Mouse (Mus musculus): ENCODE data around the gene Gm49325. TPM values are rescaled to one million over a fixed set of nuclear protein-coding genes. Genes with fewer than 3 reads are reported as not detected.
A peak's percentile ranks its signal among the peaks of the same experiment; 100 is the strongest.

Gm49325 gene
- 10 to 100 TPM; 12.6 to 19.9 TPM for total RNA-seq (2021)
- long read RNA-seq, experiment 1, partial matches to known transcripts: 0 of 20 reads
- long read RNA-seq, experiment 1, other reads (novel, unspliced or antisense): 20 of 20 reads
- long read RNA-seq, experiment 2, partial matches to known transcripts: 0 of 58 reads
- long read RNA-seq, experiment 2, other reads (novel, unspliced or antisense): 58 of 58 reads

- DNase-seq (ENCODE audit: low spot score in 2 of 2): peak; percentile 90 to 94
Observed at GRCm38 (mm10) chr10:77605908-77606826, at the start of gene Gm49325, which contains the start of gene Sumo3. Gm49325 (plus strand) TSS chr10:77606197. Sumo3 (plus strand) TSS chr10:77606097.

DNA sequence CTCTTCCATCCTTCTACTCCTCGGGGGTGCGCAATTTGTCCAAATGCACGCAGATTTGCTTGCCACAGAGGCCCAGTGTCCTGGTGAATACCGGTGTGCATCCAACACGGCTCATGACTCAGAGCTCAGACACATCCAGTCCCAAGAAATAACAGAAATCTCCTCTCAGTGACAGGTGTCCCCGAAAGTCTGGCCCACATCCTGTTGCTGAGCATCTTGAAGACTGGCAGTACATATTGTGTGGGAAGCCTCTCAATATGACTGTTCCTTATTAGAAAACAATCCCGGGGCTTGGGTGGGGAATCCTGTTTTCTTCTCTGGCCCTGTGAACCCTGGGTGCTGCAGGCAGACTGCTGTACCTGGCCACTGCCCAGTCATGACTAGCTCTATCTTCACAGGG lies 49.4 kb upstream of the Gm49325 start:
- peak; percentile 39 to 54 for DNase-seq (ENCODE audit: low spot score in 2 of 2)

GRCm38 (mm10) chr10:77557641-77558040 lies 48.4 kb upstream of the Gm49325 start:
- DNase-seq (ENCODE audit: low spot score in 2 of 2): no peak

DNA sequence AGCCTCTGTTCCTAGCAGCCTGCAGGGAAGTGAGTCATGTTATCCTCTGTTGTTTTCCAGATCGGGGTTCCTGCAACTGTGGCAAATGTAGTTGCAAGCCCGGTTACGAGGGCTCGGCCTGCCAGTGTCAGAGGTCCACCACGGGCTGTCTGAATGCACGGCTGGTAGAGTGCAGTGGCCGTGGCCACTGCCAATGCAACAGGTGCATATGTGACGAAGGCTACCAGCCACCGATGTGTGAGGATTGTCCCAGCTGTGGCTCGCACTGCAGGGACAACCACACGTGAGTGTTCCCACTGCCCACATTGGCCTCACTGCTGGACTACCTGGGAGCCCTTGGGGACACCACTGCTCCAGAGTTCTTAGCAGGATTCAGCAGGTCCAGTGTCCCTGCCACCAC lies 45.9 kb upstream of the Gm49325 start:
- DNase-seq (ENCODE audit: low spot score in 2 of 2): no peak

DNA sequence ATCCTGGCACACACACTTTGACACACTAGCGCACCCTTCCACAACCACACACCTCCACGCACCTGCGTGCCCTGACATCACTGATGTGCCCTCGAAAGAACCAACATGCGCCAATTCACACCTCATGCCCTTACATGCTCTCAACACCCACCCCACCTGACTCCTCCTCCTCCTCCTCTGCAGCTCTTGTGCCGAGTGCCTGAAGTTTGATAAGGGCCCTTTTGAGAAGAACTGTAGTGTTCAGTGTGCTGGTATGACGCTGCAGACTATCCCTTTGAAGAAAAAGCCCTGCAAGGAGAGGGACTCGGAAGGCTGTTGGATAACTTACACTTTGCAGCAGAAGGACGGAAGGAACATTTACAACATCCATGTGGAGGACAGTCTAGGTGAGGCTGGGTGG lies 45.2 kb upstream of the Gm49325 start:
- DNase-seq (ENCODE audit: low spot score in 2 of 2): no peak

GRCm38 (mm10) chr10:77561508-77561907 lies 44.5 kb upstream of the Gm49325 start:
- DNase-seq (ENCODE audit: low spot score in 2 of 2): no peak

- DNase-seq (ENCODE audit: low spot score in 2 of 2): no peak
Observed at GRCm38 (mm10) chr10:77565005-77565404, 41.0 kb upstream of the Gm49325 start.

- peak; percentile 72 to 74 for DNase-seq (ENCODE audit: low spot score in 2 of 2)
Observed at GRCm38 (mm10) chr10:77566651-77567050, 39.3 kb upstream of the Gm49325 start.

GRCm38 (mm10) chr10:77569481-77569880 lies 36.5 kb upstream of the Gm49325 start:
- no peak for DNase-seq (ENCODE audit: low spot score in 2 of 2)

DNA sequence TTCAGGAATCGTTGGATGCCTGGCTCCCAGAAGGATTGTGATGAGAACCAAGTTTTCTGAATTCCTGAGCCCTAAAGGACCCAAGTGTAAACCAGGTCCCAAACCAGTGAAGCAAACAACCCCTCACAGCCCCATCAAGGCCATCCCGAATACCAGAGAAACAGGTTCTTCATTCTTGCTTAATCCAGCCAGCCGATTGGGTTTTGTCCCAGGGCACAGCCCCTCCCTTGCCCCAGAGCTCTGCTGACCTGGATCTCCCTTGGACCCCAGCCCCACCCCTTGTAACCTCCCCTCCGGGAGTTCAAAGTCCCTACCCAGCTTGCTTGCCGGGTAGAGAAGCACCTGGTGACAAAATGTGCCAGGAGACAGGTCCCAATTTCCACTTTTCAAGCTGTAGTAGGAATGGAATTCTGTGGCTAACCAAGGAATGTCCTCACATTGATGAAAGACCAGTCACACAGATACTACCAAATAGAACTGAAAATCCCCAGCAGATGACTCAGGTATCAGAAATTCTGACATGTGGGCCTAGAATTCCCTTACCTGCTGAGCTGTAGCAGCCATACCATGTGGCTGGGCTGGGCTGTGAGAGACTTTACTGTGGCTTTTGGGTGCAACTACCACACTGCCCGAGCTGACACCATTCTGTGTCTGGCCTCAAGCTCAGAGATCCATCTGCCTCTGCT lies 35.9 kb upstream of the Gm49325 start:
- DNase-seq (ENCODE audit: low spot score in 2 of 2): no peak

GRCm38 (mm10) chr10:77572225-77572624 lies 33.8 kb upstream of the Gm49325 start:
- DNase-seq (ENCODE audit: low spot score in 2 of 2): no peak

- DNase-seq (ENCODE audit: low spot score in 2 of 2): no peak
Observed at GRCm38 (mm10) chr10:77573162-77573561, 32.8 kb upstream of the Gm49325 start.

DNA sequence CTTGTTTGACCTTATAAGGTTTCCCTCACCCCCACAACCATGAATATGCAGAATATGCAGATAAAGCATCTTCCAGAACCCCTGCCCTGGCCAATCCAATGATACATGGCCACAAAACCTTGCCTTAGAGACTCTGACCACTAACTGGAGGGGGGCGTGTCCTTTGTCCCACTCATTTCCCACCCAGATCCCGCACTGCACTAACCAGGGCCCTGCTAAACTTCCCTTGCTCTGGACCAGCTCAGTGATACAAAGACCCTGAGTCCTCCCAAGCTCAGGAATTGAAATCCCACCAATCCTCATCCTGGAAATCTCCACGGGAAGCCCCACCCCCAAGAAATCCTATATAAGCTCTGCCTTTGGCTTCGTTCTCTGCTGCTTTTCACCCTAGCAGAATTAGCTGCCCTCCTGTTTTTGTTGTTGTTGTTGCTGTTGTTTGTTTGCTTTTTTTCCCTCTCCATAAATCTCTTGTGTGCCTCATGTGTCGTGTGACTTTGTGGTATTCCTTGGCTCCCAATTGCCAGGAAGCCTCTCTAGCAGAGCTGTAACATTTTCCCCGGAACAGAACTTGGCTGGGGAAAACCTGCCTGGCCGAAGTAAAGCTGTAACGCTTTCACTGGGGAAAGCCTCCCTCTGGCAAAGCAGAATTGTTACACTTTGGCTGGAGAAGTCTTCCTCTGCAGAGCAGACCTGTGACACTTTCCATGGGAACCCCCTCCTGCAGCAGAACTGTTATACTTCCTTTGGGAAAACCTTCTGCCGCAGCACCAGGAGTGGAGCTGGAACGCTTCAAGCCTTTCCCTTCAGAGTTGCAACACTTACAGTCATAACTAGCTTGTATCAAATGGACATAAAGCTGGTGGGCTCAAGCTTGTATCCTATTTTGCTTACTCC lies 25.7 kb upstream of the Gm49325 start:
- DNase-seq (ENCODE audit: low spot score in 2 of 2): no peak

DNA sequence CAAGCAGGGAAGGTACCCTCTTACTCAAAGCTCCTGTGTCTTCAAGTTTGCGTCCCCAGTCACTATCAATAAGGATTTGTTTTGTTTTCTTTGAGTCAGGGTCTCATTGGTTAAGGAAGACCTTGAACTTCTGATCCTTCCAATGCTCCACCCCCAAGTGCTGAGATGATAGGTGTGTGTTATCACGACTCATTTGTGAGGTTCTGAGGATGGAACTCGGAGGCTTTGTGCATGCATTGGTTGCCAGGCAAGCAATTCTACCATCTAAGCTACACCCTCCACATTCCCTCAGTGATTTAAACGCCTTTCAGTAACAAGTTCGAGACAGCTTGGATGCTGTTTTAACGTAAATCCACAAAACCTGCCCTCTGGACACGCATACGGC lies 25.0 kb upstream of the Gm49325 start:
- DNase-seq (ENCODE audit: low spot score in 2 of 2): no peak

DNA sequence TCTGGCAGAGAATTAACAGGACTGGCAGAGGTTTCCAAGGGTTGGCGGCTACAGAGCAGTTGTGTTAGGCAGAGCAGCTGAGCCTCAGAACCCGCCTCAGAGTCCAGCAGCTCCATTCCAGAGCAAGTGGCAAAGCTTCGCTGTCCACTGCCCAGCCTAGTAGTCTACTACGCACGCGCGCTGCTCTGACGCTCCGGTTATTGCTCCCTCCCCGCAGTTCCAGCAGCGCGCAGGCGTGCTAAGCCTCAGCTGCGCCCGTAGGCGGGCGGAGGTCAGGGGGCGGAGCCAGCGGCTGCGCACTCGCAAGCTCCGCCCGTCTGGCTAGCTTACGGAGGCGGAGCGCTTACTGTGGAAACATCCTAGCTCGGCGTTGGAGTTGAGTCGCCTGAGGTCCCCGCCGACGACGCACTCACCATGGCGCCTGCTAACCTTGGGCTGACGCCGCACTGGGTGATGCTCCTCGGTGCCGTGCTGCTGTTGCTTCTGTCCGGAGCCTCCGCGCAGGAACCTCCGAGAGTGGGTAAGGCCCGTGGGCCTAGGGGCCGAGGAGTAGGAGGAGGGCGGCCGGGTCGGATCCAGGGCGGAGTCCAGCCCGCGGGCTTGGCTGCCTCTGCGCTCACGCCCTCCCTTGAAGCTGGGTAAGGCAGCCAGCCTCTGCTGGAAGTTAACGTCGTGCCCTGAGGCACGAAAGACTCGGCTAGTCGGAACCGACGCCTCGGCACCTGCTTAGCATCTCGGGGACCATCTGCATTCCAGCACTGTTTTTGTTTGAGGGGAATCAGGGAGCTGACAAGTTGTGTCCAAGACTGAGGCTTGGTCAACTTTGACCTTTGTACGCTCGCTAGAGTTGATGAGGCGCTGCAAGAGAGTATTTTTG lies 24.4 kb upstream of the Gm49325 start, which contains the start of gene Pttg1ip:
Gene Pttg1ip (plus strand): TSS at position 313 of the 877 bp plus-strand sequence.
- peak; percentile 90 to 96 for DNase-seq (ENCODE audit: low spot score in 2 of 2)

DNA sequence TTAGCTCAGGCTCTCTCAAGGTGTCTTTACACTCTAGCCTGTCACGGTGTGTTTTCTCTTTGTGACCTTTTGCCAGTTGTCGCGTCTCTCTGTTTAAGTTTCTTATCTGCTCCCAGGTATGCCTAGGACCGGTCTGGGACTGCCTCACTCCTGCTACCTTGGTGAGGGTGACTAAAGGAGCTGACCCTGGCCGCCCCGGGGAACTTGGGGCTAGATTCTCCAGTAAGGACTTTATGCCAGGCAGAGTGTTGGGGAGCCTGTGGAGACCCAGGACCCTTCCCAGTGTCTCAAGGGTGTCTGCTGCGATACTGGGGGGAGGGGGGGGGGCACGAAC lies 23.7 kb upstream of the Gm49325 start:
- DNase-seq (ENCODE audit: low spot score in 2 of 2): no peak

- DNase-seq (ENCODE audit: low spot score in 2 of 2): no peak
Observed at GRCm38 (mm10) chr10:77583795-77584422, 22.1 kb upstream of the Gm49325 start.

GRCm38 (mm10) chr10:77586637-77587036 lies 19.4 kb upstream of the Gm49325 start:
- DNase-seq (ENCODE audit: low spot score in 2 of 2): no peak

- no peak for DNase-seq (ENCODE audit: low spot score in 2 of 2)
Observed at GRCm38 (mm10) chr10:77587091-77587775, 18.8 kb upstream of the Gm49325 start.

Data from layer of hippocampus, postnatal 14 days (tissue).